Mouse (Mus musculus) forelimb bud, embryonic 11.5 days (tissue): ENCODE results near the gene Wdr19.
A peak's percentile ranks its signal among the peaks of the same experiment; 100 is the strongest.
"Not testable (repeated sequence)": the region's sequence is repeated elsewhere in the genome, so short reads cannot be mapped to it uniquely, and the experiment has no call there.

Source experiments
- DNase-seq: peaks from one replicate; pipeline ENCODE4 v3.0.0-alpha.2; 2012; ENCODE audit warnings: low read depth, low spot score

Wdr19 gene

DNA sequence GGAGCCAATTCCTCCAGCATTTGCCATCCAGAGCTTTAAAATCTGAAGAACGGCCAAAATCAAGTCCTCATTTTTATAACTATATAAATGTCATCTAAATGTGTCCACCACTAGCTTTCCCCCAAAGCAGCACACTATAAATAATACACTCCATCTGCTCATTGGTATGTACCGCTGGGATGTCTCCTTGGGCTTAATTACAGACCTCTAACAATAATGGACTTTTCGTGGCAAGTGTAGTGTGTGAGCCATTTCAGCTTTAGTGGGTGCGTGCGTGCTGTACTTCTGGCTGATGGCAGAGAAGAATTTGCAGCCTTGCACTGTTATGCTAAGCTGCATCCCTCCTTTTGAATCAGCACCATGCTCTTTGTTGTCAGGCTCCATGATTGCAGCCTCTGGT, 7.9 kb upstream of the Wdr19 start:
- no peak for DNase-seq

DNA sequence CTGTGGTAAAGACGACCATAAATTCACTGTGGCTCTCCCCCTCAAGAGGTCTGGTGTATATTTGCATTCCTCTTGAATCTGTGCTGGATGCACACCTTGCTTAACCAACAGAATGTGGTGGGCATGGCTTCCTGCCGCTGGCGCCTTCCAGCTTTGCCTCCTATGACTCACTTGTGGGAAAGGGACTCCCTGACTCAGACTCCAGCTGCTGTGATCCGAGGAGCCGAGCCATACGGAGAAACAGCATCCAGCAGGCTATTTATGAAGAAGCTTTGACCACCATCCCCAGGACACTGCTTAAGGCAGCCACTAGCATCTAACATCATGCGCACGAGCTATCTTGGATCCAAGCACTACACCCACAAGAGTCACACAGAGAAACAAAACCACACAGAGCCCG, 5.1 kb upstream of the Wdr19 start:
- DNase-seq, result no peak

DNA sequence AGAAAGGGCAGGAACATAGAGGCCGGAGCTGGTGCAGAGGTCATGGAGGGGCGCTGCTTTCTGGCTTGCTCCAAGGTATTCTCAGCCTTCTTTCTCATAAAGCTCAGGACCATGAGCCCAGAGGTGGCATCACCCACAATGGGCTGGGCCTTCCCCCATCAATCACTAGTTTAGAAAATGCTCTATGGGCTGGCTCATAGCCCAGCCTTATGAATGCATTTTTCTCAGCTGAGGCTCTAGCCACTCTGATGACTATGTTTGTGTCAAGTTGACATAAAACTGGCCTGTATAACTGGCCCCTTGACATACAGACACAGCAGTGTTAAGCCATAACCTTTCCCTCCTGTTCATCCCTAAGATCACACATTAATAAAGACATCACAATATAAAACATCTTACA, 5.2 kb downstream of the Wdr19 start:
- no peak for DNase-seq

DNA sequence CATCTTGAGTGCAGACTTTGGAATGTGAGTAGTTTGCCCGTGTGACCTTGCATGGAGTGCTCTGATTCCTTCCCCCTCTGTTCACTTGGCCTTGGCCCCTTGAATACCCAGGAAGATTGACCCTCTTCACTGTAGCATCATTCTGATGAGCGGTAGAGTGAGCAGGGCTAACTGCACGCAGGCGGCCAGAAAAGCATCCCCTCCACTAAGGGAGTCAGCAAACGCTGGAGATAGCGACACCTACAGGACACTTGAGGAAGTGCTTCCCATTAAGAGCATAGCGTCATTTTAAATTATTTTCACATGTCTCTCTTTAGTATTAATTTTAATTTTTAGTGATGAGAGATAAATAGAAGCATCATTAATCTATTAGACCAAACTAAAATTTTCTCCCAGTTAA, 13.8 kb downstream of the Wdr19 start:
- DNase-seq, result peak; percentile 38

DNA sequence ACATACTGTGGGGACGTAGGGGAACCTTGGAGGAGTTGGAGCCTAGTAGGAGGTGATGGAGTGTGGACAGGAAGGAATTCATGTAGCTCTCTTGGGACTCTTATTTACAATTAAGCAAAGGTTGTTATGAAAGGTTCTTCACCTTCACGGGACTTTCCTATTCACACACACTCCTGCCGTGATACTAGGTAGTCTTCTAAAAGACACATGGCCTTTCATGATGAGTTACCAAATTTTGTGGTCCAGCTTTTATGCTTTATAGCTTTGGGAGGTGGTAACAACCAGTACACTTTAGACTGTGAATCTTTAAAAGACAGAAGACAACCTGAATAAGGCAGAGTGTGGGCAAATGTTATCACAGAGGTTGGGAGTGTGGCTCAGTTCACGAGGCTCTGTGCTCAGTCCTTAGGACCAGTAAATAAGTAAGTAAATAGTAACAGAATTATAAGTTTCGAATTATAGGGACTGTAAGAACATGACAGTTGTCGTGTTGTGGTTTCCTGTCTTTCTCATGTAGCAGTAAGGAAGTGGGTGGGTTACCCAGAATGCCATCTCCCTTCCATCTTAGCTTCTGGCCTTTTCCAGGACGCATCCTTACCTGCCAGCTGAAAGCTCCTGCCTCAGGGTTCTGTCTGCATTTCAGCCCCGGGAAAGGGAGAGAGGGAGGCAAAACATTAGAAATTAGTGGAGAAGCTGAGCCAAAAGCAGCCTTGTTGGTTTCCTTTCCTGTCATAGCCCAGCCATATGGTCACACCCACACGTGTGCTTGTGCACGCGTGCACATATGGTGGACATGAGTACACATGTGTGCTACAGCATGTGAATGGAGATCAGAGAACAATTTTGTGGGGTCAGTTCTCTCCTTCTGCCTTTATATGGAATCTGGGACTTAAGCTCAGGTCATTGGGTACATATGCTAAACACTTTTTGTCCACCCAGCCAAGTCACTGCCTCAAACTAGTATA, 18.1 kb downstream of the Wdr19 start:
- DNase-seq, result no peak

DNA sequence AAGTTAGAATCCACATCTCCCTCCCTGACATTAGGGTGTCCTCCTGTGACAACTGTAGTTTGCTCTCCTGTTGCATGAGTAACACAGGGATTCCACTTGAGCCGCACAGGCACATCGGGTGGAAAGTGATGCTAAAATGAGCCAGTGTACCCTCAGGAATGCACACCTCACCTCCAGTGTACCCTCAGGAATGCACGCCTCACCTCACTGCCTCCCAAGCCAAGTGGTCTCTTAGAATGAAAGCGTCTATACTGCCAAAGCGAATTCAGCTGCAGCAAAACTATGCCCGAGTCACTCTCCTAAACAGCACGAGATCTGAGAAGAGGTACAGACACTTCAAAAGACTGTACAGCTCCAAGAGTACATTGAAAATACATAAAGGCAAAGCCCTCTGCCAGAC, 21.5 kb downstream of the Wdr19 start:
- DNase-seq, result no peak

DNA sequence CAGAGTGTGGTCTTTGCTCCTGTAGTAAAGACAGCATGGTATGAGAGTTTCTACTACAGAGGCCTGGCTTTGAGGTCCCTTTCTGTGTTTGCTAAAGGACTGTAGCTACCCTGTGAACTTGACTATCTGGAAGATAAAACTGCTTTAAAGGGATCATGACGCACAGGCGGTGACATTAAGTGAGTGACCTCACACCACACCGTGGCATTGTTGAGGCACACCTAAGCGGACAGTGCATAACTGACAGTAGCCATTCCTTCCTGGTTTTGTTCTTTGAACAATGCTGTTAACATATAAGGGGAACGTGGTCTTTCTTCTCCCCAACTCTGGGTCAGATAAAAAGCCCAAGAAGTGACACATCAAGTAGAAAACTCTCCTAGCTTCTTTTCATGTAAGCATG, 24.6 kb downstream of the Wdr19 start:
- no peak for DNase-seq

DNA sequence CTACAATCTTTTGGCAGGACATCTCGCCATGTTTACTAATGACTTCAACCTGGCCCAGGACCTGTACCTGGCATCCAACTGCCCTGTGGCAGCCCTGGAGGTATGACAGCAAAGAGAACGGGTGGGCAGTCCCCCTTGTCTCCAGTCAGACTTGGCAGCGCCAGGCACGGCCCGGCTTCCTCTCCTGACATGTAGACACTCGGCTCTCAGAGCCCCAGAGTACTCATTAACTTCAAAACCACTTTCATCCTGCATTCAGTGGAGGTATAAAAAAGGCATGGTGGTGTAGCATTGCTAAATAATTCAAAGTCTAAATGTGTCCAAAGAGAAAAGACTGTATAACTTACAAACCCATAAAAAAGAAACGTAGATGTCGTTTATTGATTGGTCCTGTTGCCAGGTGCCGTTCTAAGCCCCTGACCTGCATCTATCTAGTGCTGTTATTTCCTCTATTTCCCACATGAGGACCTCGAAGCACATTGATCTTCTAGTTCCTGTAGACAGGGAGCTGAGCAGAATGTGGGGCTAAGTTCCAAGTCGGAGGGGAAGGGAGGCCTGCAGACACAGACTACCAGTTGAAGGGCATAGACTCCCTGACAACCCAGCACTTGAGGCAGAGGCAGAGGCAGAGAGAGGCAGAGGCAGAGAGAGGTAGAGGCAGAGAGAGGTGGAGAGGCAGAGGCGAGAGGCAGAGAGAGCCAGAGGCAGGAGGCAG, 31.9 kb downstream of the Wdr19 start:
- no peak for DNase-seq

DNA sequence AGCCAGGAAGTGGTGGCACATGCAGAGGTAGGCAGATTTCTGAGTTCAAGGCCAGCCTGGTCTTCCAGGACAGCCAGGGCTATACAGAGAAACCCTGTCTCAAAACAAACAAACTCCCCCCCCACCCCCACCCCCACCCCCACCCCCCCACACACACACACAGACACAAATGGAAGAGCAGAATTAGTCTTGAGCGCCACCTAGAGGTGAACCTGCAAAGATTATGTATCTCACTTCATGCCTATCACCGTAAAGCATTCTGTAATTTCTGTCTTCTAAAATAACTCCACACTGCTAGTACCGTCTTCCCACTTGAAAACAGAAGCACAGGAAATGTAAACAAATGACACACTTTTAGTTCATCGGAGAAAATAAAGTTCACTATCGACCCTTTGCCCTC, 43.2 kb downstream of the Wdr19 start:
- DNase-seq, result peak; percentile 54

DNA sequence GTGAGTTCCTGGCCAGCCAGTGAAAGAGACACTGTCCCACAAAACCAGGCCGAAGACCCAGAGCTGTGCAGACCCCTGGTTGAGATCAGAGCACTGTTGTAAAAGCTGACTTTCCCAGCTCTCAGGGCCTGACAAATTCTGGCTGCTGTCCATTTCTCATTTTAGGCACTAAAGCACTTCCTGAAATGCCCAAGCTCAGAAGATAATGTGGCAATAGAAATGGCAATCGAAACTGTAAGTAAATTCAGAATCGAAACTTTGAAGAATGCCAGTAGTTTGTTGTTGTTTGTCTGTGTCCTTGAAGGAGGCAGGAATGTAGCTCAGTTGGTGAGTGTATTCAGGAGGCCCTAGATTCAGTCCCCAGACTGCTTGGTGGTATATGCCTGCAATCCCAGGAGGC, 47.8 kb downstream of the Wdr19 start:
- no peak for DNase-seq

DNA sequence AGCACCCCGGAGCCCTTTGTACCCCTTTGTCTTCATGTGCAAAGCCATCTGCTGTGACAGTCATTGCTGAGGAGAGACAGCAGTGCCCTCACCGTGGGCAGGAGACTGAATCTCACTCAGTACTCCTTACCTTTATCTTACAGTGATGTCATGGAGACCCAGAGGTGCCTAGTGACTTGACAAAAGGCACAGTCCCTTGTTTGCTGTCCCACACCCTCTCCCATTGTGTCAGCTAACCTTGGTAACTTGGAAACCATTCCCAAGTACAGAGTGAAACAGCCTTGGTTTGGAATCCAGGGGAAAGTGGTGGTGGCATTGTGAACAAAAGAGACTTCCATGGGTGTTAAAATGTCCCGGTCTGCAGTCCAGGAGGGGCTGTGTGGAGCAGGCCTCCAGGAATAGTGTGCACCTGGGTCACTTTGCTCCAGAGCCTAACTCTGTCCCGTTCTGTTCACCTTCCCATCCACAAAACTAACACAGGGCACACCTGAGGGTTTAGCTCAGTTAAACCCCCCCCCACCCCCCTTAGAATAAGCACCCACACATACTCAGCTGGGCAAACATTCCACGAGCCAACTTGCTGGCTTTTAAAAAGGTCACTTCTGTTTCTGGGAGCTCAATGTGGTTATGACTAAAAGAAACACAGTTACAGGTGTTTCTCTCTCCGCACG, 50.8 kb downstream of the Wdr19 start:
- no peak for DNase-seq

DNA sequence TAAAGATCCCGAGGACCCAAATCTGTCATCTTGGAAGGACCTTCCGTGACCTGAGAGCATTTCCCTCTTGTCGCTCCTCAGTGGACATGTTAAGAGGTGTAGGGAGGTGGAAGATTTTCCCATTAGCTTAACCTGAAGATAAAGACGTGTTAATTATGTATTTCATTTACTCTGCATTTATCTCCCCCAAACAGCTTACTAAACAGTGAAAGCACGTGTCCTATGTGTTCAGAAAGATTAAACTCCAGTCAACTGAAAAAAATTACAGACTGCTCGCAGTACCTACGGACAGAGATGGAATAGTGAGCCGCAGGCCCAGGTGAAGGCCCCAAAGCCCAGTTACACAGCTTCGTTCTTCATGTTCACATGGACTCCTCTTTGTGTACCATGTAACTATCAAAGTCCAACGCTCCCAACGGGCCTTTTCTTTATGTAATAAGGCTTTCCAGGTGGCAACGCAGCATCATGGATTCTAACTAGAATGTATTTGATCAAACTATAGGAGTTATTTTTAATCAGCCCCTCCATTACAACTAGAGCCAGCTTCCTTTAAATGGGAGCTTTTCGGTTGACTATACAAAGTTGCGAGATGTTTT, 58.5 kb downstream of the Wdr19 start:
- no peak for DNase-seq

DNA sequence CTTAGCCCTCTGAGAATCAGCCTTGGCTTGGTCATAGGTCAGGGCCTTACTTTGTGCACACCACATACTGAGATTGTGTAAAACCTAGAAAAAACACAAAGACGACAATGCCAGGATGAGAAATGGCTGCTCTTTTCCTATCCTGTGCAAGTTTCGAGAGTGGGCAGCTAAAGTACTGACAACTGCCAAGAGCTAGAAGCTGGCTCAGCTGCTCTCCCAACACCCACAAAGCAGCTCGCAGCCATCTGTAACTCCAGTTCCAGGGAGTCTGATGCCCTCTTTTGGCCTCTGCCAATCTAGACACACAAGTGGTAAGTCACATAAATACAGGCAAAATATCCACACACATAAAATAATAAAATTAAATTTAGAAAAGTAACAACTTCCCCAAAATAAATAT, 74.5 kb downstream of the Wdr19 start:
- DNase-seq, result no peak

DNA sequence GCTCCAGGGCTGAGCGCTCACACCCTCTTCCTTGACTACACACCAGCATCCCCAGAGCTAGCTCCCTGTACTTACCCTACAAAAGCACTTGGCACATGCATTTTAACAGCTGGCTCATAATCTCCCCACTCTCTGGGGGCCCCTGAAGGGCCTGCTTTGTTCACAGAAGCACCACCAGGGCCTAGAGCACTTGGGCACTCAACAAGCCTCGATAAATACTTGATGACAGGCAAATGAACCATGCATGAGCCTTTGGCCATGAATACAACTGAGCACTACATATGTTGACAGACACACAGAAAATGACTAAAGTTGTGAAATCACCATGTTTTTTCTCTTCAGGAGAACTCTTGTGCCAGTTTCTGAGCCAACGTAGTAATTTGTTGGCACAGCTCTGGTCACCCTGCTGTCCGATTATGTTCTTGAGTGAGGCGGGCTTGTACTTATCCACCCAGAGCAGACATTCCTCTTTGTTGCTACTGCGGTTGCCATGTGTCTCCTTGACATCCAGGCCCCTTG, 79.7 kb downstream of the Wdr19 start:
- DNase-seq, result no peak

DNA sequence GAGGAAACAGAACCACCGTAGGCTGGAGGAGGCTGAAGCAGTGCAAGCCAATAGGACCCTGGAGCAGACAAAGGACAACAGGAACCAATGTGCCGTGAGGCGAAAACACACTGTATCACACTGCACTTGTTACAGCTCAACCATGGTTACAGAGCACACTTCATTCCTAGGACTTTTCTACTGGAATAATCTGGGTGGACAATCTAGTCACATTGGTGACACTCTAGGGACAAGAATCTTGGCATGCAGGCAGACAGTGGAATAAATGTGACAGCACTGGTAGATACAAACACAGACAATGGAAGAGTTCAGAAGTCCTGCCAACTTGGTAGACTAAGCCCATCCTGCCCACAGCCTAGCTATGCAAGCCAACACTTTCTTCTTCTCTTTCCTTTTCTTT, 81.7 kb downstream of the Wdr19 start:
- DNase-seq, result no peak

DNA sequence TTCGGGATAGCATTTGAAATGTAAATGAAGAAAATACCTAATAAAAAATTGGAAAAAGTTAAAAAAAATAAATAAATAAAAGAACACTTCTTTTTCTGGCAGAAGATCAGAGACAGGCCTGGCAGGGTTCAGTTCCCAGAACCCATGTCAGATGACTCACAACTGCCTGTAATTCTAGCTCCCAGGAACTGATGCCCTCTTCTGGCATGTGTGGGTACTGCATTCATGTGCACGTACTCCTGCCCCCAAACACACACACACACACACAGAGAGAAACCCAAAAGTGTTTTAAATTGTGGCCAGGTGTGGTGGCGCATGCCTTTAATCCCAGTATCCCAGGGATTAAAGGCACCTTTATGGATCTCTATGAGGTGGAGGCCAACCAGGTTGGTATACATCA, 84.7 kb downstream of the Wdr19 start:
- DNase-seq, result peak; percentile 11

DNA sequence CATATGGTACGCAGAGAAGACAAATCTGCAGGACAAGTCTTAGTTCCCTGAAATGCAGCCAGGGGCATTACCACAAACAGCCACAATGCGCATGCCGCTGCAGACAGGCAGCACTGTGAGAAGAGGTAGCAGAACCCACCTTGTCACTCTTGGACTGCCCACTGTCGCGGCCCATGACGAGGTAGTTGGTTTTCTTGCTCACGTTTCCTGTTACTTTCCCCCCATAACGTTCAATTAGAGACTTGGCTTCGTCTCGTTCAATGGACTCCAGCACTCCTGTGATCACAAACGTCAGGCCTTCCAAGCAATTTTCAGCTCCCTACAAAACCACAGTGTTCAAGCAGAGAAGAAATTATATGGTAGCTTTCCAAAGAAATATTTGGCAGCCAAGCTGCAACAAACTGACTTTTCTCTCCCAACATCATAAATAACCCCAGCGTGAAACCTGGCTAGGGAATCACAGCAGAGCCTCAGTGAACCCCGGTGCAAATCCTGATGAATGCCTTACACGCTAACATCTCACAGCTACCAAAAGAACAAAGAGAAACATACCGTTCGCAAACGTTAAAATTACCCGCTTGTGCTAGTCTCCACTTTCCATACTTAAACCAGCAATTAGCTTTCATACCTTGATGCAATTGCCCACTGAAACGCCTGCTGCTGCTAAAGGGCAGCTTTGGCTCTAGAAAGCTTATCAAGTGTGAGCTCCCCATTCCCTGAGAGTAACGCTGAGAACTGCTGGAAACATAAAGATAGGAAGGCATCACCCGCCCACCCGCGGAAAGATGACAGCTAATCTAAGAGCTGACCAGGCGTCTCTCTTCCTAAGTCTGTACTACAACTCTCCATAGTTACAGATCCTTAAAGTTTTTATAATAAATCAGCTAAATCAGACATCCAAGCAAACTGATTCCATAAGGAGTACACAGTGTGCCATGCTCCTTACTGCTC, 88.5 kb downstream of the Wdr19 start:
- DNase-seq, result no peak

DNA sequence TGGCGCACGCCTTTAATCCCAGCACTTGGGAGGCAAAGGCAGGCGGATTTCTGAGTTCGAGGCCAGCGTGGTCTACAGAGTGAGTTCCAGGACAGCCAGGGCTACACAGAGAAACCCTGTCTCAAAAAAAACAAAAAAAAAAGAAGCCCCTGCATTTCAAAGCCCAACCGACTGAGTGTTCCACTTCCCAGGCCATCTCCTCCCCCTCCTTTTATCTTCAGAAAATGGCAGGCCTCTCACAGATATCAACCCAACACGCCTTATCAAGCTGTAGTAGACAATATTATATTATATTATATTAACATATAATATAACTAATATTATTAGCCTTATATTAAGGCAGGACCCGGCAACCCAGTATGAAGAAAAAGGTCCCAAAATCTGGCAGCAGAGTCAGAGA, 89.5 kb downstream of the Wdr19 start:
- DNase-seq, result not testable (repeated sequence)

DNA sequence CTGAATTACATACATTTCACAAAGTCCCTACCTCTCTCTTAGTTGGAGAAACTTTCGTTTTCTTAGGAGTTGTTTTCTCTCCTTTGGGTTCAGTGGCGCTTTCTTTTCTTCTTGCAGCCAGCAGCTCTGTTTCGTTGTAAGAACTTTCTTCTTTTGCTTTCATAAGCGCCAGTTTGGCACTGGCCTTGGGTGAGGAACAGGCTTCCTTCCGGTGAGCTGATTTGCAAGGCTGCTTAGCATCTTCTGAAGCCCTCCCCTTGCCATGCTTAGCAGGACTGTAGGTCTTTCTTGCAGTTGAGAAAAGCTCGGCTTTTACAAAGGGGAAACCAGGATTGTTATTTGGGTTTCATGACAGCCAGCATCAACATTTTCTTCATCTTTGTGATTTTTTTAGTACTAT, 94.1 kb downstream of the Wdr19 start:
- DNase-seq, result no peak

DNA sequence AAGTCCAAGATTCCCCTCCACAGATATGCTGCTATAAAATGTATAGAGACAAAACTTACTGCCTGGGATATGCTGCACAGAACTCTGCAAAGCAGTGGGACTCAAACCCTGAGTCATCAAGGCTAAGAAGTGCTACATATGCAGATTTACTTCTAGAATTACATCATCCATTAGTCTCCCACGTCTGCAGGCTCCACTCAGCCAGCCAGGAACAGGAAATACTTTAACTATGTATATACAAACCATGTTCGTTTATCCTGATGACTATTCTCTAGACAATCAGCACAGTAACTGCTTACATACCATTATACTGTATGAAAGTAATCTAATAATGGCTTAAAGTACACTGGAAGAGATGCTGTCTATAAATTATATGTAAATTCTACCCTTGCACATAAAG, 94.8 kb downstream of the Wdr19 start:
- no peak for DNase-seq
